Mouse (Mus musculus): ENCODE measurements at regions not wholly inside any gene's neighbourhood (a gene's known extent, or its start where the extent isn't known, plus 50 kb on each side); places are given as distances from the start of the nearest gene placed in this dataset.
A peak's percentile ranks its signal among the peaks of the same experiment; 100 is the strongest.

GRCm38 (mm10) chr3:57910020-57910419 lies 62.1 kb upstream of the Pfn2 start:
- no peak for DNase-seq (ENCODE audit: low spot score)

DNA sequence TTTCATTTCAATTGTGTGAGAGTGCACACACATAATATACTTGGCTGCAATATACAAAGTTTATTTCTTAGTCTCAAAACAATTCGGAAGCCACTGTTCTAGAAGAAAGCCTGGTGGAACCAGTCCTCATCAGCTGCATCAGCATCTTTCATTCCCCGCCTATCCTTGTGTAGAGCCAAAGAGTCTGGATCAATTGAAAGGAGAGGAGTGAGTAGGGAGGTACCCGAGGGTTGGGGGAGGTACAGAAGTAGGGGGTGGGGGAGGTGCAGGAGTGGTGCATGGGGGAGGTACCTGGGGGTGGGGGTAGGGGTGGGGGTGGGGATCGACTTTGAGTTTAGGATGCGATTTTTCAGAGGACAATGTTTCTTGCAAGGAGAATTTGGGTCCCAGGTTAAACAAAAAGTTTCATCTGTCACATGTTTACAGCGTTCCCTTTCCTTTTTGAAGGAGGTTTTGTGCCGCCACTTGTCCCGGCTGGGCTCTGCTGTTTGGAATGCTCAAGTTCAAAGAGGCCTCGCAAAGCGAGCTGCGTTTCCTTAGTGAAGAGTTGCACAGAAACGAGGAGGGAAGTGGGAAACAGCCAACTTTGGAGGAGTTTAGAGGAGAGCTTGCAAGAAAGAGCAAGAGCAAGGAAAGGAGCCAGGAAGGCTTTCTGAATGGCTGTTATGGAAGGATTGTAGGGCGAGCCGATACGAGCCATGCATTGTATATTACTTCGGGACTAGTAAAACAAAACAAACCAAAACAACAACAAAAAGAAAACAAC lies 64.1 kb upstream of the Pfn2 start:
- peak; percentile 15 for DNase-seq (ENCODE audit: low spot score)

- DNase-seq (ENCODE audit: low spot score) = no peak
Observed at GRCm38 (mm10) chr3:57912650-57913343, 64.9 kb upstream of the Pfn2 start.

DNA sequence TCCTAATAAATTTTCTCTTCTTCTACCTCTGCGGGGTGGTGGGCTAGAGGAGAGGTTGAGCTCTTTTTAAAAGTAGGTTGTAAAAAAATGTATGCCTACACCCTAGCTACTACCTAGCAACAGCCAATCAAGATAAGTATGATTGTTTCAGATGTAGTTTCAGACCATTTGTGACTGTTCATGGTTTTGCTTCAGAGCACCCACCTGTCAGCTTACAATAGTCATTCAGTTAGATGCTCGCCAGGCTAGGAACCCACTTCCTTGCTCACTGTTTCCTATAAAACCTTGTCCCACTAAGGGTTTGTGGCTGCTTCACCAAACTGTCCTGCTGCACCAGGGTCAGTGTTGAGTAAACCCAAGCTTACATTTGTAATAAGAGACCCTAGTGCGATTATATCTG lies 66.8 kb upstream of the Pfn2 start:
- DNase-seq (ENCODE audit: low spot score) = no peak

DNA sequence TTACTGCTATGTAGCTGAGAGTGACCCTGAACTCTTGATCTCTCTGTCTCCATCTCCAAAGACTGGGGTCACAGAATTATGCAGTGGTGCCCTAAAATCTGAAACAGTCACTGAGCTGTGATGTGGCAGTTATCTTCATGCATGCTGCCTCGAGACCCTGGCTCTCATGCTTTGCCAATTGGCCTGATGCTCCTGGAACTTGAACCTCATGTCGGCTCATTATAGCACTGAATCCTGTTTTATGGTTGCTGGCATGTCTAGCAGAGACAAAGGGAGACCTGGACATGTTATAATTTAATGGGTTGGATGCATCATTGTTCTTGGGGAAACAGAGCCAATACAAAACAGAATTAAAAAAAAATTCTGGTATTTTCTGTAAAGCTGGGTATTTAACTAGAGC lies 71.0 kb upstream of the Pfn2 start:
- no peak for DNase-seq (ENCODE audit: low spot score)

GRCm38 (mm10) chr3:57919390-57920089 lies 71.7 kb upstream of the Pfn2 start:
- no peak for DNase-seq (ENCODE audit: low spot score)

DNA sequence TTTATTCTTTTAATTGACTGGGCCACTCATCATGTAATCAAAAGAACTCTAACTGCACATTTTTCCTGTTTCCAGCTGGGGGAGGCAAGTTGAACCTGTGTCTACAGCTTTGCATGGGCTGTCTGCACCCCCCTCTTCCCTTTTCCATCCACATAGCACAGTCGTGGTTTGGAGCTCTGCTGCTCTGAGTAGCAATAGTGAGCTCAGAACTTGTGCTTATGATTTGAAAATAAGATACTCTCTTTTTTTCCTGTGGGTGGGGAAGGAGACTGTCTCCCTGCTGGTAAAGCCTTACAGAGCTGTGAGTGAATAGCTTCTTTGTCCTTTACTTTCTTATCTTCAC lies 72.2 kb upstream of the Pfn2 start:
- no peak for DNase-seq (ENCODE audit: low spot score)

- no peak for DNase-seq (ENCODE audit: low spot score)
Observed at GRCm38 (mm10) chr3:57921071-57921882, 73.4 kb upstream of the Pfn2 start.

DNA sequence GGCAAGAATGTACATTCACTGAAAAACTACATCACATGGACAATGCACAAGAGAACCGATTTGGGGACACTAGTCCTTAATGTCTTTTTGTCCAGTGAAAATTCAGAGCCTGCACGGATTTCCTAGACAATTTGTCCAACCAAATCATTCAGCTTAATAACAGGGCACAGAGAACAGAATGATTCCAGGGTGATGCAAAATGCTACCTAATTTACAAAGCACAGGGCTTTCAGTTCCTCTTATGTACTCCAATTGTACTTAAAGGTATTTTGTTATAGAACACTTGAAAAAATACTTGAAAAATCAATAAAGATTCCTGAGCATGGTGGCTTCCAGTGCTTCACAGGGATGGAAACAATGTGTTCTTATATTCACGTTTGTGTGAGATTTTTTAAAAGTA lies 75.2 kb upstream of the Pfn2 start:
- DNase-seq (ENCODE audit: low spot score) = no peak

DNA sequence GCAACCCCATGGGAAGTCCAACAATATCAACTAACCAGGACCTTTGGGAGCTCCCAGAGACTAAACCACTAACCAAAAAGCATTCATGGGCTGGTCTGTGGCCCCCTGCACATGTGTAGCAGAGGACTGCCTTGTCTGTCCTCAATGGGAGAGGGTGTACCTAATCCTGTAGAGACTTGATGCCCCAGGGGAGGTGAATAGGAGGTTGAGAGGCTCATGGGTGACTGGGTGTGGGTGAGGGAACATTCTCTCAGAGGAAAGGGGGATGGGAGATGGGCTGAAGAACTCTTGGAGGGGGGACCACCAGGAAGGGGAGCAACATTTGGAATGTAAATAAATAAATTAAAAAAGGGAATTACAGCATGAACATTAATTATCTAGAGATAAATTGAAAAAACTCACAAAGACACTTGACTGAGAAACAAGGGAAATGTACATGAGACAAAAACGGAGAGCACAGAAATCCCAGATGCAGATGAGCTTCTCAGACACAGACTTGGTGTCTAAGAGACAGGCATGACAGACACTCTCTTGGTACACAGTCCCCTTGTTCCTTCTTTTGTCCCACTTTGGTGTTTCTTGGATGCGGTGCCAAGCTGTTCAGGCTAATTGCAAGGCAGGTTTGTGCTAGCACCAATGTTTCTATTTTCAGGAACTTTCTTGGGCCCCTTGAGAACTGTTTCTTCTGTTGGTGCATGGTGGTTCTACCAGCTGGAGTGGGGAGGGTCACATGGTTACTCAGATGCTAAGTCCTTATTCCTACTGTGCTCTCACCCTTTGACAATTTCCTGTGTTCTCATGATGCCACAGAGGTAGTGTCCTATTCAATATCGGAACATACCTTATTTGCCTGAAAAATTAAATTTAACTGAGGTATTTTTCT lies 85.0 kb upstream of the Pfn2 start:
- no peak for DNase-seq (ENCODE audit: low spot score)

DNA sequence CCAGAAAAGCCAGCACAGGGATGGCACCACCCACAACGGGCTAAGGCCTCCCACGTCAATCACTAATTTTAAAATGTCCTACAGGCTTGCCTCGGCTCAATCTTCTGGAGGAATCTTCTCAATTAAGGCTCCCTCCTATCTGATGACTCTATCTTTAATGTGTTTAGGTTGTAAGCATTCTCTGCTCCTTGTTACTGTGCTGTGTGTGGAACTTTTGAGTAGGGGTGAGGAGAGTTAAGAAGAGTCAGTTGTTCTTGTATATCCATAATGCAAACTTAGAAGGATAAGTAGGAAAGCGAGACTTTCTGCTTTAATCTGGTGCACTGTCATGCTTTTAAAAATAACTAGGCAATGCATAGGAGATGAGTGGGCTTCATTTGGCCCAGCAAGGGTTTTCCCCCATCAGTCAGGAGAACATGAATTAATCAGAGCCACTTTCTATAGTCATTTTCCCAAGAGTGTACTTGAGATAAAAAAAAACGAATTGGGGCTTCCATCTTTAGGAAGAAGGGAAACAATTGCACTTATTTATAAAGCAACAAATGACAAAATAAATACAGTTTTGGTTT lies 87.2 kb upstream of the Pfn2 start:
- DNase-seq (ENCODE audit: low spot score) = no peak

DNA sequence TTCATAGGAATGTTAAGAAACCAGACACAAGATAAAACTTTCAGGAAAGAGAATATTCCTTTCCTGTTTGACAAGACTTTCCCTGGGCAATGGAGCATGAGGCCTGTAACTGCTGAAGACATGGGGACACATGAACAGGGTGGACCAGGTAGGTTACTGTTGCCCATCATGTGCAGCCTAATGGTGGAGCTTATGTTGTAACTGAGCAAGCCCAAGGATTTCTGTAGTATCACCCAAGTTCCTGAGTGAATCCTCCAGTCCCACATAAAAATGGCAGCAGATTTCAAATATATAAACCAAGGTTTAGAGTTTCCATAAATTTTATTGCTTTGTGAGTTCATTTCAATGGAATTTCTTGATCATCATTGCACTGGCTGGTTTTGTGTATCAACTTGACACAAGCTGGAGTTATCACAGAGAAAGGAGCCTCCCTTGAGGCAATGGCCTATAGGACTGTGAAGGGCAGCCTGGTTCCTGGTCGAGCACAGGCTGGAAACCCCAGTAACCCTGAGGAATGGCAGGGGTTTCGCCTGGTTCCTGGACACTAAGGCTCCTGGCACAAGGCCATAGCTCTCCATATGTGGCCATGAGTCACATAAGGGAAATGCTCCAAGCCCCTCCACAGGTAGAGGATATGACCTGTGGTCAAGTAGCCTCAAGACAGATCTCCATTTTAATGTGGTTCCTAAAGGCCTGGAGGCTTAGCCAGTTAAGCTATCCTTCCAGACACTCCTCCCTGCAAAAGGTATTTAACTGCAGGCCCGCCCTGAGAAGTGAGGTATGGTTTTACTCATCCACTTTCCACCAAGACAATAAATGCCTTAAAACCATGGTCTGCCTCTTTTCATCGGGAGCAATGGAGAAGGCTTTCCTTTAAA lies 92.9 kb upstream of the Pfn2 start:
- no peak for DNase-seq (ENCODE audit: low spot score)

- DNase-seq (ENCODE audit: low spot score) = no peak
Observed at GRCm38 (mm10) chr3:57944698-57945097, 96.8 kb upstream of the Pfn2 start.

DNA sequence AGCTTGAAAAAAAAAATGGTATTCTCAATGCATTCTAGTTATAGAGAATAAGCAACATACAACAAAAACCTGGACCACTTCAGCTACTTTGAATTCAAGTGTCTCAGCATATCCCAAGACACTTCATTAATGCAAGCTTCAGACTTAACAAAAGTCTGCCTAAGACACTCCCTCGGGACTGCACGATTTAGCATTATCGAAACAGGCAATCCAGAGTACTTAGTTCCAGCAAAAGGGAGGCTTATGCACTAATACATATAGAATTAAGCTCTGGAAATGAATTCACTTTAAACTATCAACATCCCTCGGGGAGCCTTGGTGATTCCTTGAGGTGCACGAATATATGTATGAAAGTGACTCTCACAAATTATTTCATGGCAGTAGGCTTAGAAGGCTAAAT lies 97.9 kb upstream of the Pfn2 start:
- DNase-seq (ENCODE audit: low spot score) = no peak

DNA sequence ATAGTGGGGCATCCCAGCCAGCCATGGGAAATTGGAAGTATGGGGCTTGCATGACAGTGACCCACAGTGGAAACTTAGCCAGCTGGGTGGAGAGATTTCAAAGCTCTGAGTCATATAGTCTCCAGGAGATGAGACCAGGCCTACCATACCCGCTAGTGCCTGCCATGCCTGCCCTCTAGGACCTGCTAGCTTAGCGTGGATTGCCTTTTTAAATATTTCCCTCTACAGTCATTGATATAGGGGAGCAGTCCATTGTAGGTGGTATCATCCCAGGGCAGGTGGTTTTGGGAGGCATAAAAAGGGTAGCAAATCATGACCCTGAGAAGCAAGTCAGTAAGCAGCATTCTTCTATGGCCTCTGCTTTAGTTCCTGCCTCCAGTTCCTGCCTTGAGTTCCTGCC lies 99.5 kb upstream of the Pfn2 start:
- no peak for DNase-seq (ENCODE audit: low spot score)

DNA sequence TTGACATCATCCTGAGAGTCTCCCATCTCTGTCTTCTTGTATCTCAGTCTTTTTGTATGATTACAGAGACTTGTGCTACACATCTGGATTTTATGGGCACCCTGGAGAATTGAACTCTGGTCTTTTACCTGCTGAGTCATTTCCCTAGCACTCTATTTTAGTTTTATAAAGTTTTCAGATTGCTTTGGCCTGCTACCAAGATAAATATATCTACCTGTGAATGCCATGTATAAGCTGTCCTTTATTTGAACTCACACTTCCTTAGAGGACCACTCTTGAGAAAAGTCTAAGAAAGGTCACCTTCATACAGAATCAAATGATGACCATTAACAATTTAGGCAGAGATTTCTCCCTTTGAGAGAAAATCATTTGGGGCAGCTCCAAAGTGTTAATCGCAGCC lies 100.8 kb upstream of the Pfn2 start:
- DNase-seq (ENCODE audit: low spot score) = no peak

DNA sequence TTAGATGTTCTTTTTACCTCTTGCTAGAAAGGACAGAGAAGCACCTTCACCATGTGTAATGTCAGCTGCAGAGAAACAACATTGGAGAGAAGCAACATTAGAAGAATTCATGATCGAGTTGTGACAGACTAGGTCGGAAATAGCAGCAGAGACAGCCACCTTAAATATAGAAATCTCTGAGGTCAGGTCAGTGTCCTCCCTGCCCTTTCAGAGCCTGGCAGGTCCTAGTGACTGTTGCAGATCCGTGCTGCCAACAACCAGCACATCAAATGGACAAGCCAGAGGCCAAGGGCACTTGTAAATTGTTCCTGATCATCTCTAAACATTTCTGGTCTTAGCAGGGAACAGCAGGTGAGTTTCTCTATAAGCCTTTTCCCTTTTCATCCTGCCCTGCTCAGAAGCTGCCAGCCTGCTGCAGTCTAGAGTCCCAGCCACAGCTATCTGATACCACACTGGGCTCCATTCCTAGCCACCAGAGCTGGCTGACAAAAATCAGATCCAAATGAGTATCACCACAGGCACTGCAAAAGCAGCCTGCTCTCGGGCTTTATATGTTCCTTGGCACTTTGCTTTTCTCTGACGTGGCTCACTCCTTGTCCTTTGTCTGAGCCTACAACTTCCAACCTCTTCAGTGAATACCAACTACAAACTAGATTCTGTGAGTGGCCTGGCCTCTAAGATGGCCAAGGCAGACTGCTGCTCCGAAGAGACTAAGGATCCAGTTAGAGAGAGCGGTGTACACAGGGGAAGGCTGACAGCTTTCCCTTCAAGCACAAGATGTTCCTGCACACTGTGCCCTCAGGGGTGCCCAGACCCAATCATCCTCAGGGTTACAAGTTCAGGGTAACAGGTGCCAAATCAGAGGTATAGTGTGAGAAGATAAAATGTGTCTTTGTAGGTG lies 102.8 kb upstream of the Pfn2 start:
- DNase-seq (ENCODE audit: low spot score) = no peak

DNA sequence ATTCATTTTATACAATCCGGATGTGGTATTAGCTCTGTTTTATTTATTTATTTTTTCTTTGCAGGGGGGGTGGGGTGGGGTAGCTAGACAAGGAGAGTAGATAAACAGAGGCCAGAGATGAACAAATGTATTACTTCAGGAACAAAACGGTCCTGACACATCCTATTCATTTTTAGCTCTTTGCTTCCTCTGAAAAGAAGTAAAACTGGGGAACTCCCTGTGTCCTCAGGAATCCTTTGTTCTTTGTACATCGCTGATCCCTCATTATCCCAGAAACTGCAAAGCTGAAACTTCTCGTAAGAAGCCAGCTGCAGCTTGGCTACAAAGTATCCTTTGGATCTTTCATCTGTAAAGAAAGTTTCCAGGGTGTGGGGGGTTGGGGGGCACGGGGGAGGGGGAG lies 103.6 kb upstream of the Pfn2 start:
- no peak for DNase-seq (ENCODE audit: low spot score)

DNA sequence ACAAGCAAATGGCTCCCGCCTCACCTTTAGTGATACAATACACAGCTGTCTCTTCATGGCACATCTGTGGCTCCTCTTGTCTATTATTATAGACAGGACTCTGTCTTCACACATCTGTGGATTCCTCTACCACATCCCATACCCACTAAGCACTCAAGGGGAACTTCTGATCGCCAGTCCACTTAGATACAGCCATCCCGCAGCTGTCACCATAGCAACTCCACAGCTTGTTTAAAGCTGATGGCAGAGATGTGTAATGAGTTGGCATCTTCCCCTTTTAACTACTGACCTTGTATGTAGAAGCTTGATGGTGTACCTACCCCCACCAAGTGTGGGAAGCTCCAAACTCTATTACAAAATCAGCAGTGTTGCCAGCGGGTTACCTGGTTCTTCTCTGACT lies 109.5 kb upstream of the Pfn2 start:
- no peak for DNase-seq (ENCODE audit: low spot score)

All from ovary, postnatal 36 days (tissue).